Mouse (Mus musculus): ENCODE results near the gene Rabggtb.
"Not testable (repeated sequence)": the region's sequence is repeated elsewhere in the genome, so short reads cannot be mapped to it uniquely, and the experiment has no call there.

Gene Rabggtb

DNA sequence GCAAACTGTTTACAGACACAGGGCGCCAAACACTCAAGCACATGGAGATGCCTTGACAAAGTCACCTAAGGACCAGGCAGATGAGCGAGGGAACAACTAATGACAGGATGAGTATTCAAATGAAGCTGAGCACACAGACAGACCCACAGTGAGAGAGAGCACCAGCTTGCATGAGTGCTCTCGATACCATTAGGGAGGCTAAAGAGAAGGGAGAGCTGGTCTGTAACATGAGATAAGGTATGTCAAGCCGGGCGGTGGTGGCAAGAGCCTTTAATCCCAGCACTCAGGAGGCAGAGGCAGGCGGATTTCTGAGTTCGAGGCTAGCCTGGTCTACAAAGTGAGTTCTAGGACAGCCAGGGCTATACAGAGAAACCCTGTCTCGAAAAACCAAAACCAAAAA, 52.4 kb downstream of the Rabggtb start:
- DNase-seq, result not testable (repeated sequence)

GRCm38 (mm10) chr3:153858350-153859001, 54.3 kb downstream of the Rabggtb start:
- no peak for DNase-seq
